Mouse (Mus musculus): ENCODE data around the gene Ptprt.

- no peak for TF ChIP-seq CTCF (IDR thresholded peaks at IDR 0.05; ENCODE audit: low read depth, low read length)
- no peak for TF ChIP-seq POLR2A (IDR thresholded peaks at IDR 0.05; ENCODE audit: borderline replicate concordance, low read depth, low read length)
Measured at GRCm38 (mm10) chr2:162035615-162036014, 625.3 kb downstream of the Ptprt start.
